Mouse (Mus musculus): ENCODE measurements at regions not wholly inside any gene's neighbourhood (a gene's known extent, or its start where the extent isn't known, plus 50 kb on each side); places are given as distances from the start of the nearest gene placed in this dataset.

DNA sequence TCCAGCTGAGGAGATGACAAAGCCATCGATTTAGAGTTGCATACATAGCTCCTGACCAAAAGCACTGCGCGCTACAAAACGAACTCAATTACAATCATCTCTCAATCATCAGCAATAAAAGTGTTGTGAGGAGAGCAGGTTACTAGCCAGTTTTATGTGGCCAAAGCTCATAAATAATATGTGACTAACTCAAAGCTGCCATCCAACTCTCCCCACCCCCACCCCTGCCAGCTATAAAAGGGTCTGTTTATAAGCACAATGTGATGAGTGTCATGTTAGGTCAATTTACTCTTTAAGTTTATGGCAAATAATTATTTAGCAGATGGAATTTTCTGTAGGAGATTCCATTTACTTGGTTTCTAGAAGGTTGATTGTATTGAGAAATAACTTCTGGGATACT lies 265.4 kb downstream of the Ttll7 start:
- Histone ChIP-seq H3K36me3 (ENCODE audit: control insufficient read depth, insufficient read depth, low read length) (no peaks in the 10 kb centered on the region), H3K9me3 (ENCODE audit: control insufficient read depth, low read length) (no peaks in the 10 kb centered on the region), H3K9ac (ENCODE audit: low read length) (no peak overlapping the region), H3K27me3 (ENCODE audit: control insufficient read depth, insufficient read depth, low read length) (no peaks in the 10 kb centered on the region), H3K4me2 (ENCODE audit: low read length) (no peak overlapping the region), H3K4me3 (ENCODE audit: control insufficient read depth in 1 of 2, insufficient read depth in 1 of 2, low read depth in 1 of 2, low read length in 2 of 2) (no peak overlapping the region), H3K4me1 (ENCODE audit: control insufficient read depth in 2 of 2, insufficient read depth in 2 of 2, low read length in 2 of 2) (no peaks in the 10 kb centered on the region), H3K27ac (replicated peaks in 1 of 2; ENCODE audit: control insufficient read depth in 1 of 2, insufficient read depth in 1 of 2, low read depth in 2 of 2, low read length in 2 of 2) (no peak overlapping the region)
- WGBS: 91% methylated on average over 4 of the region's 4 CpGs
- ATAC-seq (ENCODE audit: insufficient number of reproducible peaks, insufficient read depth, low FRiP score, low read depth): no peak

DNA sequence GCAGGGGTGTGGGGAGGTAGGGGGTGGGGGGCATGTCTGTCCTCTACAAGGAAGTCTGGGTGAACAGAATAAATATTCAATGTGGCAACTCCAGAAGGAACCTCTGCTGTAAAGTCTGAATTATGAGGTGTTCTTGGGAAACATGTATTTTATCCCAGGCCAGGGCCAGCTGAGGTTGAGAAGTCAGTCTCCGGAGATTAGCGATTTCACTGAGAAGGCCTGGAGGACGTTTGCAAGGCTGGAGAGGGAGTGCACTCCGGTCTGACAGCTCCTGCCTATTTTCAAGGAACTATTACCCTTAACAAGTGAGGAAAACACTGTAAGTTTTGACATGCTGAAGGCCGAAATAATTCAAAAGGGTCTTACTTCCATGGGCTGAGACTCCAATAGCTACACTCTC lies 265.9 kb downstream of the Ttll7 start:
- no peaks in the 10 kb centered on the region for H3K27me3 ChIP-seq (ENCODE audit: control insufficient read depth, insufficient read depth, low read length)
- no peak overlapping the region for H3K9ac ChIP-seq (ENCODE audit: low read length)
- no peak overlapping the region for H3K4me2 ChIP-seq (ENCODE audit: low read length)
- no peak for ATAC-seq (ENCODE audit: insufficient number of reproducible peaks, insufficient read depth, low FRiP score, low read depth)
- H3K27ac ChIP-seq (replicated peaks in 1 of 2; ENCODE audit: control insufficient read depth in 1 of 2, insufficient read depth in 1 of 2, low read depth in 2 of 2, low read length in 2 of 2): no peak overlapping the region
- H3K4me3 ChIP-seq (ENCODE audit: control insufficient read depth in 1 of 2, insufficient read depth in 1 of 2, low read depth in 1 of 2, low read length in 2 of 2): no peak overlapping the region
- no peaks in the 10 kb centered on the region for H3K4me1 ChIP-seq (ENCODE audit: control insufficient read depth in 2 of 2, insufficient read depth in 2 of 2, low read length in 2 of 2)
- WGBS: 64% methylated on average over 5 of the region's 5 CpGs
- no peaks in the 10 kb centered on the region for H3K36me3 ChIP-seq (ENCODE audit: control insufficient read depth, insufficient read depth, low read length)
- H3K9me3 ChIP-seq (ENCODE audit: control insufficient read depth, low read length): no peaks in the 10 kb centered on the region

DNA sequence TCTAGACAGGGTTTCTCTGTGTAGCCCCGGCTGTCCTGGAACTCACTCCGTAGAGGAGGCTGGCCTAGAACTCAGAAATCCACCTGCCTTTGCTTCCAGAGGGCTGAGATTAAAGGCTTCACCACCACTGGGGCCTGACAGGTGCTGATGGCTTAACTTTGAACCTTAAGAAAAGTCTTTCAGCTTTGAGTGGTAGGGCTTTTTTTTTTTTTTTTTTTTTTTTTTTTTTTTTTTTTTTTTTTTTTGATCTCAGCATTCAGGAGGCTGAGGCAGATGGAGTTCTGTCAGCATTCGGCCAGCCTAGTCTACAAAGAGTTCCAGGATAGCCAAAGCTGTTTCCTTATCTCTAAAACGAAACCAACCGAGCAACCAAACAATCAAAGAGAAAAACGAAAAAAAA lies 266.5 kb downstream of the Ttll7 start:
- no peak overlapping the region for H3K27ac ChIP-seq (replicated peaks in 1 of 2; ENCODE audit: control insufficient read depth in 1 of 2, insufficient read depth in 1 of 2, low read depth in 2 of 2, low read length in 2 of 2)
- no peak for ATAC-seq (ENCODE audit: insufficient number of reproducible peaks, insufficient read depth, low FRiP score, low read depth)
- no peaks in the 10 kb centered on the region for H3K36me3 ChIP-seq (ENCODE audit: control insufficient read depth, insufficient read depth, low read length)
- H3K4me3 ChIP-seq (ENCODE audit: control insufficient read depth in 1 of 2, insufficient read depth in 1 of 2, low read depth in 1 of 2, low read length in 2 of 2): no peak overlapping the region
- H3K9ac ChIP-seq (ENCODE audit: low read length): no peak overlapping the region
- WGBS: 76% methylated on average over 6 of the region's 6 CpGs
- no peak overlapping the region for H3K4me2 ChIP-seq (ENCODE audit: low read length)
- H3K9me3 ChIP-seq (ENCODE audit: control insufficient read depth, low read length): no peaks in the 10 kb centered on the region
- no peaks in the 10 kb centered on the region for H3K4me1 ChIP-seq (ENCODE audit: control insufficient read depth in 2 of 2, insufficient read depth in 2 of 2, low read length in 2 of 2)
- no peaks in the 10 kb centered on the region for H3K27me3 ChIP-seq (ENCODE audit: control insufficient read depth, insufficient read depth, low read length)

DNA sequence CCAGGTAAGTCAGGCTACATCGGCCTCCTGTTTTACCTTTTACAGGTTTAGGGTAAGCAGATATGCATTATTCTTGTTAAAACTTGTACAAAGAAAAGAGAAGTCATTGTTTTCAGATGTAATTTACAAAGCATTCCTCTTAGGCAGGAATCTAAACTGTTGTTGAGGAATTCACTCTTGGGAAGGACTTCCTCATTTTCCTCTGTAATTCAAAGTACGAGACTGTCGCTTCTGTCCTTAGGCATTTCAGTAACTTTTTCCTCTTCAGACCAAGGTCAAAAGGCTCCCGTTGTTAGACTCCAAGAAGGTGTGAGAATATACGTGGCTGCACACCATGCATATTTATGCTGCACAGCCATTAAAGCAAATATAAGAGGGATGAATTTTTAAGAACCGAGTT lies 269.7 kb downstream of the Ttll7 start:
- H3K9me3 ChIP-seq (ENCODE audit: control insufficient read depth, low read length): no peaks in the 10 kb centered on the region
- H3K27ac ChIP-seq (replicated peaks in 1 of 2; ENCODE audit: control insufficient read depth in 1 of 2, insufficient read depth in 1 of 2, low read depth in 2 of 2, low read length in 2 of 2): no peak overlapping the region
- H3K9ac ChIP-seq (ENCODE audit: low read length): no peak overlapping the region
- H3K36me3 ChIP-seq (ENCODE audit: control insufficient read depth, insufficient read depth, low read length): no peaks in the 10 kb centered on the region
- no peaks in the 10 kb centered on the region for H3K27me3 ChIP-seq (ENCODE audit: control insufficient read depth, insufficient read depth, low read length)
- no peak overlapping the region for H3K4me3 ChIP-seq (ENCODE audit: control insufficient read depth in 1 of 2, insufficient read depth in 1 of 2, low read depth in 1 of 2, low read length in 2 of 2)
- ATAC-seq (ENCODE audit: insufficient number of reproducible peaks, insufficient read depth, low FRiP score, low read depth): no peak
- H3K4me2 ChIP-seq (ENCODE audit: low read length): no peak overlapping the region
- 79% methylated on average over 6 of the region's 6 CpGs for WGBS
- H3K4me1 ChIP-seq (ENCODE audit: control insufficient read depth in 2 of 2, insufficient read depth in 2 of 2, low read length in 2 of 2): no peaks in the 10 kb centered on the region

- no peak overlapping the region for H3K4me2 ChIP-seq (ENCODE audit: low read length)
- no peak overlapping the region for H3K4me3 ChIP-seq (ENCODE audit: control insufficient read depth in 1 of 2, insufficient read depth in 1 of 2, low read depth in 1 of 2, low read length in 2 of 2)
- H3K27me3 ChIP-seq (ENCODE audit: control insufficient read depth, insufficient read depth, low read length): no peaks in the 10 kb centered on the region
- no peak for ATAC-seq (ENCODE audit: insufficient number of reproducible peaks, insufficient read depth, low FRiP score, low read depth)
- 77% methylated on average over 6 of the region's 6 CpGs for WGBS
- no peaks in the 10 kb centered on the region for H3K4me1 ChIP-seq (ENCODE audit: control insufficient read depth in 2 of 2, insufficient read depth in 2 of 2, low read length in 2 of 2)
- H3K36me3 ChIP-seq (ENCODE audit: control insufficient read depth, insufficient read depth, low read length): no peaks in the 10 kb centered on the region
- no peak overlapping the region for H3K27ac ChIP-seq (replicated peaks in 1 of 2; ENCODE audit: control insufficient read depth in 1 of 2, insufficient read depth in 1 of 2, low read depth in 2 of 2, low read length in 2 of 2)
- no peaks in the 10 kb centered on the region for H3K9me3 ChIP-seq (ENCODE audit: control insufficient read depth, low read length)
- no peak overlapping the region for H3K9ac ChIP-seq (ENCODE audit: low read length)
These were observed 275.6 kb downstream of the Ttll7 start for GRCm38 (mm10) chr3:147127740-147128139.

- no peak overlapping the region for H3K4me2 ChIP-seq (ENCODE audit: low read length)
- no peaks in the 10 kb centered on the region for H3K27me3 ChIP-seq (ENCODE audit: control insufficient read depth, insufficient read depth, low read length)
- WGBS: 91% methylated on average over 13 of the region's 13 CpGs
- H3K27ac ChIP-seq (replicated peaks in 1 of 2; ENCODE audit: control insufficient read depth in 1 of 2, insufficient read depth in 1 of 2, low read depth in 2 of 2, low read length in 2 of 2): no peak overlapping the region
- no peaks in the 10 kb centered on the region for H3K36me3 ChIP-seq (ENCODE audit: control insufficient read depth, insufficient read depth, low read length)
- H3K4me3 ChIP-seq (ENCODE audit: control insufficient read depth in 1 of 2, insufficient read depth in 1 of 2, low read depth in 1 of 2, low read length in 2 of 2): no peak overlapping the region
- no peak for ATAC-seq (ENCODE audit: insufficient number of reproducible peaks, insufficient read depth, low FRiP score, low read depth)
- no peak overlapping the region for H3K9ac ChIP-seq (ENCODE audit: low read length)
- no peaks in the 10 kb centered on the region for H3K4me1 ChIP-seq (ENCODE audit: control insufficient read depth in 2 of 2, insufficient read depth in 2 of 2, low read length in 2 of 2)
- H3K9me3 ChIP-seq (ENCODE audit: control insufficient read depth, low read length): no peaks in the 10 kb centered on the region
These were observed 280.7 kb downstream of the Ttll7 start for GRCm38 (mm10) chr3:147132830-147133229.

- WGBS: 74% methylated on average over 13 of the region's 13 CpGs
- ATAC-seq (ENCODE audit: insufficient number of reproducible peaks, insufficient read depth, low FRiP score, low read depth): no peak
- no peaks in the 10 kb centered on the region for H3K27me3 ChIP-seq (ENCODE audit: control insufficient read depth, insufficient read depth, low read length)
- no peak overlapping the region for H3K4me2 ChIP-seq (ENCODE audit: low read length)
- no peaks in the 10 kb centered on the region for H3K36me3 ChIP-seq (ENCODE audit: control insufficient read depth, insufficient read depth, low read length)
- H3K27ac ChIP-seq (replicated peaks in 1 of 2; ENCODE audit: control insufficient read depth in 1 of 2, insufficient read depth in 1 of 2, low read depth in 2 of 2, low read length in 2 of 2): no peak overlapping the region
- H3K9me3 ChIP-seq (ENCODE audit: control insufficient read depth, low read length): no peaks in the 10 kb centered on the region
- no peak overlapping the region for H3K4me3 ChIP-seq (ENCODE audit: control insufficient read depth in 1 of 2, insufficient read depth in 1 of 2, low read depth in 1 of 2, low read length in 2 of 2)
- H3K4me1 ChIP-seq (ENCODE audit: control insufficient read depth in 2 of 2, insufficient read depth in 2 of 2, low read length in 2 of 2): no peaks in the 10 kb centered on the region
- no peak overlapping the region for H3K9ac ChIP-seq (ENCODE audit: low read length)
These were observed 281.2 kb downstream of the Ttll7 start for GRCm38 (mm10) chr3:147133408-147133807.

- H3K4me1 ChIP-seq (ENCODE audit: control insufficient read depth in 2 of 2, insufficient read depth in 2 of 2, low read length in 2 of 2): no peaks in the 10 kb centered on the region
- no peak for ATAC-seq (ENCODE audit: insufficient number of reproducible peaks, insufficient read depth, low FRiP score, low read depth)
- H3K4me3 ChIP-seq (ENCODE audit: control insufficient read depth in 1 of 2, insufficient read depth in 1 of 2, low read depth in 1 of 2, low read length in 2 of 2): no peak overlapping the region
These were observed 288.2 kb downstream of the Ttll7 start for GRCm38 (mm10) chr3:147140414-147140813.

More at GRCm38 (mm10) chr3:147140414-147140813, 288.2 kb downstream of the Ttll7 start:
- Histone ChIP-seq H3K27ac (replicated peaks in 1 of 2; ENCODE audit: control insufficient read depth in 1 of 2, insufficient read depth in 1 of 2, low read depth in 2 of 2, low read length in 2 of 2) (no peak overlapping the region), H3K4me2 (ENCODE audit: low read length) (no peak overlapping the region), H3K27me3 (ENCODE audit: control insufficient read depth, insufficient read depth, low read length) (no peaks in the 10 kb centered on the region), H3K9me3 (ENCODE audit: control insufficient read depth, low read length) (no peaks in the 10 kb centered on the region), H3K9ac (ENCODE audit: low read length) (no peak overlapping the region), H3K36me3 (ENCODE audit: control insufficient read depth, insufficient read depth, low read length) (no peaks in the 10 kb centered on the region)
- WGBS: 82% methylated on average over 3 of the region's 3 CpGs

Measured in heart, embryonic 14.5 days (tissue).